Mouse (Mus musculus): Measurements from ENCODE around the gene Plekhg6.

The Plekhg6 gene

DNA sequence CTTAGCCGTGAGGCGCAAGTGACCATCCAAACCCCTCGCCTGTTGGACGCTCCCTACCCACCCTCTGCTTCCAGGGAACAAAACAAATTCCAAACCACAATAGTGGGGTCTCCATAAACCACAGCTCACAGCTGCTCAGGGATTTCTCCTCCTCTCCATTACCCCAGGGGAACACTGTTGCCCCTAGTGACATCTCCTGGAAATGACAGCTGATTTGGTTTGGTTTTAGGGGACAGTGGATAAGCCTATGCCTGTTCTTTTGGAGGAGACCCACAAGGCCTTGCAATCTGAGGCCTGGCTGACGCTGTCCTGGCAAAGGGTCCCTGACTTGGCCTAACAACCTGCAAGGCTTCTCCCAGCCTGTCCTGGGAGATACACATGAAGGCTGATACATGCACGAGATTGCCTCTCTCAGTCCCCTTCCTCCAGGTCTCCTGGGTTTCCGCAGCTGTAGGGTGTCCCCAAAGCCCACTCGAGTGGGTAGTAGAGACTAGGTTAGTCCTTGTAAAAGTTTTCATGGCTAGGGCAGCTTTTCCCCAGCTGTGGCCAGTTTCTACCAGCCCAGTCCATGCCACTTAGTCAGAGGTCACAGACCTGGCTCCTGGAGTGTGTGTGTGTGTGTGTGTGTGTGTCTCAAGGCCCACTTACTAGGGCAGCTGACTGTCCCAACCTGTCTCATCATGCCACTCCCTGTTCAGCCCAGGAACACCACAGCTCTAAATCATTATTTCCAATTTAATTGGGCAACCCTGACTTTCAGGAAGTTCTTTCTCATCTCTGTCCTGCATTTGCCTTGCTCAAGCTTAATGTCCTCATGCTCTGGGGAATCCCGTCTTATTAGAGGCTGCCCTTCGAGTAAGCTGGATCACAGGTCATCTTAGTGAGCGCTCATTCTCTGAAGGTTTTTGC lies 4.7 kb upstream of the Plekhg6 start:
- DNase-seq: no peak

- no peak for DNase-seq
These were observed 1.4 kb upstream of the Plekhg6 start for GRCm38 (mm10) chr6:125382024-125382423.

DNA sequence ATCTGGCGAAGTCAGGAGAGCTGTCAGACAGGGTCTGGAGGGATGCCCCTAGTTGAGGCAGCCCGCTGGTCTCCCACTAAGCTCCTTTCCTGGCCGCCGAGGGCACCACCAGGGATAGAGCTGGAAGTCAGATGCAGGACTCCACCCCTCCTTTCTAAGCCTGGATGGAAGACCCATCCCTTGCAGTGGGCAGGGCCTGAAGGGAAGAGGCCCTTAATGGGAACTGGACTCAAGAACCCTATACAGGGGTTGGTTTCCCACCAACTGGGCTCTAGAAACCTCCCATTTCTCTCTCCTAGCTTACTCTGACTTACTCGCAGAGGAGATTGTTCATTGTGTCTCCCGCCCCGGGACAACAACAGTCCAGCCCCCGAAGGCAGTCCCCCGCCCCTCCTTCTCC lies 812 bp downstream of the Plekhg6 start:
- no peak for DNase-seq

- no peak for DNase-seq
These were observed 2.0 kb downstream of the Plekhg6 start for GRCm38 (mm10) chr6:125378621-125379020.

- no peak for DNase-seq
These were observed 2.8 kb downstream of the Plekhg6 start for GRCm38 (mm10) chr6:125377582-125378451.

DNA sequence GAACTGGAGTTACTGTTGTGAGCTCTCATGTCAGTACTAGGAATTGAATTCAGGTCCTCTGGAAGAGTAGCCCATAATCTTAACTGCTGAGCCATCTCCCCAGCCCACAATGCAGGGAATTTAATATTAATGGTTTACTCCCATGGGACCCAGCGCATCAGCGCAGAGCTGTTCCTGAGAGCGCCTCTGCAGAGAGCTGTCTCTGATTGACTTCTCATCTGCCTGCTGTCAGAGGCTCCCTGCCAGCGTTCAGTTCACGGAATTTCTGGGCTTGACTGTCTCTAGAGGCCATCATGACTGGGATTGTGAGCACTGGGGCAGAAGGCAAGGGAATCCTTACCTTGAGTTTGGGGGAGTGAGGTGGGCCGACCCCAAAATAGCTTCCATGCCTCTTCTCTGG lies 3.6 kb downstream of the Plekhg6 start:
- DNase-seq: no peak

DNA sequence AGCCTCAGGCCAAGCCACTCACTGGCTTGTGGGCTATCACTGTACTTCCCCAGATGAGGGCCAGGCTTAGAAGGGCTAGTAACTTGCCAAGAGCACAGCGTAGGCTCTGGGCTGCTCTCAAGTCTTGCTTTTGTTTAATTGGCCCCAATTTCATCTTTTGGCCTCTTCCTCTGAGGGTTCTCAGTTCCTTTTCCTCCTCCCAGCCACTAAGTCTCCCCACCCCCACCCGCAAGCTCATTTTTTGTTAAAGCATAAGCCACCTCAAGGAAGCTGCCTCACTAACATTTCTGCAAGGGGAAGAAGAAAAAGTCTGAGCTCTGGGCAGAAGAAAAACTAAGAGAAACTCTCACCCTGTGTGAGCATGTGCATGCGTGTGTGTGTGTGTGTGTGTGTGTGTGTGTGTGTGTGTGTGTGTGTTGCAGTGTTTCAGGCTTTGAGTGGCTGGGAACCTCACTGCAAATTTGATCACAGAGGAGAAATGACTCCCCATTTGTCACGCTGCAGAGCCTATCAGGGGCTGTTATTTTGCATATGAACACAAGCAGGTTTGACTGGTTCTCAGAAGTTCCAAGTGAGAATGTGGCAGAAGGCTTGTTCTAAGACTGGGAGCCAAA lies 12.7 kb downstream of the Plekhg6 start:
- DNase-seq: no peak

- no peak for DNase-seq
These were observed 14.5 kb downstream of the Plekhg6 start for GRCm38 (mm10) chr6:125366133-125366532.

DNA sequence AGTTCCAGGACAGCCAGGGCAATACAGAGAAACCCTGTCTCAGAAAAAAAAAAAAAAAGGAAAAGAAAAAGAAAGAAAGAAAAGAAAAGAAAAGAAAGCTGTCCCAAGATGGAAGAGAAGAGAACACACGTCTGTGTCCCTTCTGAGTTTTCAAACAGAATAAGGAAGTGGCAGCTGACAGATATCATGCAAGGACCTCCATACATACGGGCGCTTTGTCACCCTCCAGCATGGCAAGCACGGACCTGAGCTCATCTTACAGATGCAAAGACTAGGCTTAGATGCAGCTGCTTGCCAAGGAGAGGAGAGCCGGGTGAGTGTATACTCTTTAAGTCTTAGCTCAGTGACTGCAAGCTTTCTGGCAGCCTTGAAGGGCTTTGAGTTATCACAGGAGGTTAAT lies 15.1 kb downstream of the Plekhg6 start:
- DNase-seq: no peak

GRCm38 (mm10) chr6:125364448-125364847 lies 16.1 kb downstream of the Plekhg6 start:
- DNase-seq: no peak

DNA sequence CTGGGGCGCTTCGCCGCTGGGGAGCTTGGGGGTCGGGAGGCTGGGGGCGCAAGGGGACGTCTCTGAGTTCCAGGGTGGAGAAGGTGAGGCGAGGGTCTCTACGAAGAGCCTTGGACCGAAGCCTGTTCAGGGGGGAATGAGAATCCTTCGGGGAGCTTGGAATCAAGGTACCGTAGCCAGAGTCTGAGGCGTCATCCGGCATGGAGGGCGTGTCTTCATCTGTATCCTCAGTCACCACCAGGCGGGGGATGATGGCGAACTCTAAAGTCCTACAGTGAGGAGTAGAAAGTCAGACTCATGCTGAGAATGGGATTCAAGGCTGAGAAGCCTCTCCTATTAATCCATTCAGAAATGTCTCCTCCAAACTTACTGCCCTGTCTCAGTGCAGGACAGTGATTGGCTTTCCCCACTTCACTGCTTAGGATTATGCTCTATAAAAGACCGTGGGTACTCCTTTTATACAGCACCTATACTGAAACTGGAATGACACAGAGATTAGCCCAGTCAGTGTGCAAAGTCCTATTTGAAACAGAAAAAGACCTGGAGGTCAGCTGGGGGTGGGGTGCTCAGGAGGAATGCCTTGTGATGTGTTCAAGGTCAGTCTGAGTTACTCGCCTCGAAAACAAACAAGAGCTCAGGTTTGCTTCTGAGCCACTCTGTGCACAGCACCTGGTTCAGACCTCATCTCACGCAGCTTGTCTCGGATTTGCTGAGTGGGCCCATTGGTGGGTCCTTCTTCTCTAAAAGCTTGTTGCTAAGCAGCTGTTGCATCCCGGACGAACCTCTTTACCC lies 16.9 kb downstream of the Plekhg6 start:
- DNase-seq: no peak

- no peak for DNase-seq
These were observed 17.6 kb downstream of the Plekhg6 start for GRCm38 (mm10) chr6:125363021-125363420.

GRCm38 (mm10) chr6:125361467-125362291 lies 18.9 kb downstream of the Plekhg6 start:
- no peak for DNase-seq

- no peak for DNase-seq
These were observed 19.7 kb downstream of the Plekhg6 start for GRCm38 (mm10) chr6:125360846-125361245.

DNA sequence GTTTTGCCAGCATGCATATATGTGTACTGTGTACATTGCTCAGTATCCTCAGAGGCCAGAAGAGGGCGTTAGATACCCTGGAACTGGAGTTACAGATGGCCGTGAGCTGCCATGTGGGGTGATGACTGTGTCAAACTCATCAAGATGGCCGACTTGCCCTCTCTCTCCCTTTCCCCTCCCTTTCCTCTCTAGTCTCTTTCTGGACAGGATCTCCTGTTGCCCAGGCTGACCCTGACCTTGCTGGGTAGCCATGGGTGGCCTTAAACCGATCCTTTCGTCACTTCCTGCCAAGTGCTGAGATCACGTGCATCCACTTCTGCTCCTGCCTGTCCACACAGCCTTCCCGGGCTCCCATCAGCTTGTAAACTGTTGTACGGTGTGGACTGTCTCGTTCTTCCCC lies 20.6 kb downstream of the Plekhg6 start:
- no peak for DNase-seq

GRCm38 (mm10) chr6:125357334-125357733 lies 23.3 kb downstream of the Plekhg6 start:
- no peak for DNase-seq

GRCm38 (mm10) chr6:125356264-125356663 lies 24.3 kb downstream of the Plekhg6 start:
- DNase-seq: no peak

DNA sequence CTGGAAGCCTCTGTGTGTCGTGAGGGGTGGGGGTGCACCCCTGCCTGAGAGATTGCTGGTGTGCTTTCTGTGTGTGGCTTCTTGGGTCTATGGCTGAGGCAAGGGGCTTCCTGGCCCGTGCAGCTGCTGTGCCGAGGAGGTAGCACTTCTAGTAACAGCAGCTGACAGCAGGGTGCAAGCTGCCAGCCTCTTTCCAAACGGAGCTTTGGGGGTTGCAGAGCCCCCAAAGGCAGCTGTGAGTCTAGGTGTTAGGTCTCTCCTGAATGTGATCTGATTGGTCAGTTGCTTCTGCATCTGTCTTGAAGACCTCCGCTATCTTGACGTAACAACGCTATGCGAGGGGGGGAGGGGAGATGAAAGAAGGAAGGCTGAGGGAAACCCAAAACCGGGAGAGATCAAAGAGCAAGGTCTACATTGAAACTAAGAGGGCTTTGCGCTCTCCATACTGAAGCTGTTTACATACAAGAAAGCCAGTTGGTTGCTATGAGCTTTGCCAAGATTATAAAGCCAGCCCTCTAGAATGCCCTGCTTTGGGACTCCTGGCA lies 25.3 kb downstream of the Plekhg6 start:
- no peak for DNase-seq

DNA sequence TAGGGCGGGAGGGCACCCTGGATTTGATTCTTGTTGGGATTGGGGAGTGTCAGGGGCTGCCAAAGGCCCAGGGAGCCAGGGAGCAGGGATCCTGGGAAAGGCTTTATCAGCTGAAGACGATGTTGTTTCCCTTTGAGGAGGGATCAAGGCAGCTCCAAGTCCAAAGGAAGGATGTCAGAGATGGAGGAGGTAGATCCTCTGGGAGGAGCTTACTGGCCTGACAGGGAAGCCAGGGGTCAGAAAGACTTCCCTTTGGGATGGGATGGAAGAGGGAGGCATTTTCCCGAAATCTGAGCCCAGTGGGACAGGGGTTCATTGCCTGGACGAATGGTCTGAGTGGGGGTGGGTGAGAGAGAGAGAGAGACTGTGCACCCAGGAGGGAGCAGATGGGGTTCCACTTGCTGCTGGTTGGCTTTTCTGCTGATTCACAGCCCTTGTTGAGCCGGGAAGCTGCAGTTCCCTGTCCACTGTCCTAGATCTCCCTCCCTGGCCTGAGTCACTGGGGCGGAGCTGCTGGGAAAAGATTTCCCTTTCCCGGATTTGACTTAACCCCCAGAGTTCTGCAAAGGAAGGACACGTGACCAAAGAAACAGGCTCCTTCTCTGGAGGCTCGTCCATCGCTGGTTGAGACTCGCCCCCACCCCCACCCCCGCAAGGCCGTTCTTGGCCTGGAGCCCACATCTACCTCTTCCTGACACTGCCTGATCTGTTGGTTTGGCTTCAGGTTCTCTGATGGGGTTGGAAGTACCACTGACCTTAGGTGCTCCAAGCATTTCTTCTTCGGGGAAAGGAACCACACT lies 26.0 kb downstream of the Plekhg6 start:
- no peak for DNase-seq

GRCm38 (mm10) chr6:125353655-125354054 lies 26.9 kb downstream of the Plekhg6 start:
- no peak for DNase-seq

All from cerebellum, adult 8-10 months (tissue).